Mouse (Mus musculus) bone marrow macrophage, adult 2 months (primary cell): Measurements from ENCODE around the gene Stpg4.

ENCODE experiments used
- CTCF ChIP-seq: IDR thresholded peaks from 2 replicates; pipeline ENCODE4 v1.5.1; 2012; ENCODE audit warnings: low read depth, mild to moderate bottlenecking, low read length, moderate library complexity
- POLR2A ChIP-seq: IDR thresholded peaks from 2 replicates; pipeline ENCODE4 v1.6.1; 2012; ENCODE audit warnings: mild to moderate bottlenecking, low read depth, low read length, borderline replicate concordance

- TF ChIP-seq CTCF: no peak
- no peak for TF ChIP-seq POLR2A
Observed at GRCm38 (mm10) chr17:87453336-87453735, 25.8 kb upstream of the Stpg4 start.
